Mouse (Mus musculus): ENCODE data around the gene Dgkb. TPM values are rescaled to one million over a fixed set of nuclear protein-coding genes. Genes with fewer than 3 reads are reported as not detected.

The Dgkb gene
- polyA plus RNA-seq, 1 experiment from 2014 or later, result 0.77 TPM

- WGBS, result 62% methylated on average over 3 of the region's 3 CpGs
These were observed 850.7 kb downstream of the Dgkb start for GRCm38 (mm10) chr12:38668265-38668664.

More at GRCm38 (mm10) chr12:38668265-38668664, 850.7 kb downstream of the Dgkb start:
- no peak overlapping the region for H3K9ac ChIP-seq (replicated peaks; ENCODE audit: low read length)
- H3K9me3 ChIP-seq (replicated peaks; ENCODE audit: control insufficient read depth, low read length), result no peaks in the 10 kb centered on the region
- no peaks in the 10 kb centered on the region for H3K27me3 ChIP-seq (ENCODE audit: control insufficient read depth, insufficient read depth, low read length)
- no peak overlapping the region for H3K4me2 ChIP-seq (ENCODE audit: low read depth, low read length)
- no peaks in the 10 kb centered on the region for H3K4me1 ChIP-seq (ENCODE audit: control insufficient read depth, insufficient read depth, low read length)
- no peak for ATAC-seq (replicated peaks; ENCODE audit: insufficient number of reproducible peaks, low FRiP score, low TSS enrichment, low read depth)
- DNase-seq (ENCODE audit: low spot score), result no peak
- H3K4me3 ChIP-seq (ENCODE audit: low read depth, low read length), result no peak overlapping the region
- H3K27ac ChIP-seq (replicated peaks; ENCODE audit: low read depth, low read length), result no peak overlapping the region
- H3K36me3 ChIP-seq (replicated peaks; ENCODE audit: control insufficient read depth, insufficient read depth, low read depth, low read length), result no peaks in the 10 kb centered on the region
